Mouse (Mus musculus) olfactory bulb, adult 2 months (tissue): ENCODE measurements around the gene Numbl. TPM values are rescaled to one million over a fixed set of nuclear protein-coding genes. Genes with fewer than 3 reads are reported as not detected.

Experiments used
- H3K27ac ChIP-seq: fragments of 200-500 bp; 2 replicates; pipeline ENCODE4 v1.5.1; 2012; ENCODE audit warnings: low read depth, low read length; ENCODE audit not compliant: insufficient read depth
- H3K4me1 ChIP-seq: fragments of 200-500 bp; 2 replicates; pipeline ENCODE4 v1.6.1; 2012; ENCODE audit warnings: low read length; ENCODE audit not compliant: control insufficient read depth, insufficient read depth
- H3K4me3 ChIP-seq: fragments of 200-500 bp; 2 replicates; pipeline ENCODE4 v1.5.1; 2012; ENCODE audit warnings: mild to moderate bottlenecking, low read depth, low read length, moderate library complexity; ENCODE audit not compliant: insufficient read depth
- CTCF ChIP-seq: fragments of 200-500 bp; IDR thresholded peaks from 2 replicates; pipeline ENCODE4 v1.5.1; 2012; ENCODE audit warnings: low read depth, mild to moderate bottlenecking, low read length, moderate library complexity; ENCODE audit not compliant: insufficient read depth
- POLR2A ChIP-seq: fragments of 200-500 bp; IDR thresholded peaks from 2 replicates; pipeline ENCODE4 v1.6.1; 2012; ENCODE audit warnings: mild to moderate bottlenecking, low read depth, low read length, moderate library complexity; ENCODE audit not compliant: insufficient read depth
- WGBS: fragments of 180-500 bp; shearing (Covaris S2); methylation state at CpG from one replicate; pipeline ENCODE4 v1.1.7; 2018; 5-methylcytosine and 5-hydroxymethylcytosine counted together
- polyA plus RNA-seq: library from polyadenylated mRNA; stranded (reverse); fragments of >200 nt; gene quantifications from 2 replicates; pipeline ENCODE4 v1.2.4, GENCODE M21; 2012; ENCODE audit warnings: low replicate concordance; ENCODE audit not compliant: missing spikeins, insufficient read depth, insufficient read length

Numbl gene
- polyA plus RNA-seq, 1 experiment: not detected

GRCm38 (mm10) chr7:27228281-27228821 is 29.9 kb upstream of the Numbl start, which contains the start of gene Itpkc:
Gene Itpkc, minus strand, starts transcription at chr7:27228661.
- Histone ChIP-seq H3K27ac (peak within 1 kb of the TSS; percentile 65), H3K4me1 (peaks cover 45% of the 10 kb centered on the region), H3K4me3 (peak within 1 kb of the TSS; percentile 91)
- under 1% methylated on average over 49 of the region's 49 CpGs for WGBS
- TF ChIP-seq CTCF (no peak), POLR2A (peak; percentile 86)

- peaks cover 49% of the 10 kb centered on the region for H3K4me1 ChIP-seq
- 11% methylated on average over 6 of the region's 6 CpGs for WGBS
Observed at GRCm38 (mm10) chr7:27228865-27229264, 29.4 kb upstream of the Numbl start.

GRCm38 (mm10) chr7:27230781-27231180 is 27.5 kb upstream of the Numbl start:
- WGBS: 76% methylated on average over 4 of the region's 4 CpGs

More at GRCm38 (mm10) chr7:27228865-27229264, 29.4 kb upstream of the Numbl start:
- Histone ChIP-seq H3K27ac (peak overlapping the region; percentile 65), H3K4me3 (peak overlapping the region; percentile 91)
- TF ChIP-seq CTCF (no peak), POLR2A (no peak)

GRCm38 (mm10) chr7:27231693-27232331 is 26.4 kb upstream of the Numbl start:
- Histone ChIP-seq H3K4me3 (no peak overlapping the region), H3K4me1 (peaks cover 34% of the 10 kb centered on the region), H3K27ac (peak overlapping the region; percentile 90)
- TF ChIP-seq CTCF (no peak), POLR2A (no peak)
- 29% methylated on average over 7 of the region's 7 CpGs for WGBS

More at GRCm38 (mm10) chr7:27230781-27231180, 27.5 kb upstream of the Numbl start:
- TF ChIP-seq CTCF: no peak
- TF ChIP-seq POLR2A: no peak
- H3K4me1 ChIP-seq: peaks cover 39% of the 10 kb centered on the region
- H3K27ac ChIP-seq: no peak overlapping the region
- H3K4me3 ChIP-seq: no peak overlapping the region

- peak within 1 kb of the TSS; percentile 90 for H3K27ac ChIP-seq
- WGBS: under 1% methylated on average over 25 of the region's 25 CpGs
- peak; percentile 57 for TF ChIP-seq POLR2A
- TF ChIP-seq CTCF: no peak
- peak within 1 kb of the TSS; percentile 78 for H3K4me3 ChIP-seq
- H3K4me1 ChIP-seq: peaks cover 24% of the 10 kb centered on the region
Observed at GRCm38 (mm10) chr7:27232781-27233281, 25.4 kb upstream of the Numbl start, which contains the start of gene Coq8b. Gene Coq8b, plus strand, starts transcription at chr7:27233023.

- Histone ChIP-seq H3K4me1 (peaks cover 22% of the 10 kb centered on the region), H3K4me3 (peak overlapping the region; percentile 78), H3K27ac (peak overlapping the region; percentile 45; the same call in 1 of the 2 replicates)
- TF ChIP-seq CTCF (no peak), POLR2A (0 out of 2 replicates have a peak, but pooled peaks have one; percentile 0)
- 1% methylated on average over 6 of the region's 6 CpGs for WGBS
Observed at GRCm38 (mm10) chr7:27233300-27233699, 24.9 kb upstream of the Numbl start.

- TF ChIP-seq POLR2A: no peak
- TF ChIP-seq CTCF: no peak
- no peak overlapping the region for H3K27ac ChIP-seq
- WGBS: 85% methylated on average over 2 of the region's 2 CpGs
- peaks cover 22% of the 10 kb centered on the region for H3K4me1 ChIP-seq
- no peak overlapping the region for H3K4me3 ChIP-seq
Observed at GRCm38 (mm10) chr7:27235726-27236125, 22.5 kb upstream of the Numbl start.

GRCm38 (mm10) chr7:27237527-27237926 is 20.7 kb upstream of the Numbl start:
- Histone ChIP-seq H3K27ac (no peak overlapping the region), H3K4me3 (no peak overlapping the region), H3K4me1 (peaks cover 12% of the 10 kb centered on the region)
- WGBS: 90% methylated on average over 2 of the region's 2 CpGs
- TF ChIP-seq CTCF: no peak

GRCm38 (mm10) chr7:27238568-27238967 is 19.7 kb upstream of the Numbl start:
- Histone ChIP-seq H3K4me1 (peaks cover 3% of the 10 kb centered on the region), H3K4me3 (no peak overlapping the region), H3K27ac (no peak overlapping the region)
- WGBS: 93% methylated on average over 5 of the region's 5 CpGs
- TF ChIP-seq POLR2A (no peak), CTCF (no peak)
